Mouse (Mus musculus) limb, embryonic 11.5 days (tissue): ENCODE measurements around the gene Cycs. TPM values are rescaled to one million over a fixed set of nuclear protein-coding genes. Genes with fewer than 3 reads are reported as not detected.

Source experiments
- ATAC-seq: fragments of 200-750 bp; cut with Nextera tagmentation; 2 replicates; pipeline ENCODE4 v1.8.0; 2017; ENCODE audit warnings: low read depth; ENCODE audit not compliant: insufficient number of reproducible peaks, low FRiP score, low TSS enrichment
- DNase-seq: peaks from one replicate; pipeline ENCODE4 v3.0.0-alpha.2; 2015; ENCODE audit warnings: low spot score
- H3K27ac ChIP-seq: fragments of 300-500 bp; sonication (generic); replicated peaks from 2 replicates; pipeline ENCODE4 v1.5.1; 2014; ENCODE audit warnings: low read depth, mild to moderate bottlenecking, low read length
- H3K27me3 ChIP-seq: fragments of 300-500 bp; sonication (generic); 2 replicates; pipeline ENCODE4 v1.6.1; 2014; ENCODE audit warnings: mild to moderate bottlenecking, low read length, mixed read lengths; ENCODE audit not compliant: control insufficient read depth, insufficient read depth
- H3K36me3 ChIP-seq: fragments of 300-500 bp; sonication (generic); 2 replicates; pipeline ENCODE4 v1.6.1; 2014; ENCODE audit warnings: mild to moderate bottlenecking, low read length, moderate library complexity, mixed read lengths; ENCODE audit not compliant: control insufficient read depth, insufficient read depth
- H3K4me1 ChIP-seq: fragments of 300-500 bp; sonication (generic); 2 replicates; pipeline ENCODE4 v1.6.1; 2014; ENCODE audit warnings: low read length, mixed read lengths; ENCODE audit not compliant: control insufficient read depth, insufficient read depth
- H3K4me2 ChIP-seq: fragments of 300-500 bp; sonication (generic); 2 replicates; pipeline ENCODE4 v1.6.1; 2014; ENCODE audit warnings: low read depth, mild to moderate bottlenecking, moderate library complexity; ENCODE audit not compliant: severe bottlenecking
- H3K4me3 ChIP-seq: fragments of 300-500 bp; sonication (generic); 2 replicates; pipeline ENCODE4 v1.5.1; 2014; ENCODE audit warnings: low read depth, low read length
- H3K9ac ChIP-seq: fragments of 300-500 bp; sonication (generic); 2 replicates; pipeline ENCODE4 v1.6.1; 2014; ENCODE audit warnings: mild to moderate bottlenecking, low read length
- H3K9me3 ChIP-seq: fragments of 300-500 bp; sonication (generic); 2 replicates; pipeline ENCODE4 v1.6.1; 2016; ENCODE audit warnings: low read length; ENCODE audit not compliant: control insufficient read depth
- WGBS: fragments of 180-500 bp; shearing (Covaris S2); extraction: QIAGEN DNeasy Blood & Tissue Kit; methylation state at CpG from one replicate; pipeline ENCODE4 v1.1.7; 2014; 5-methylcytosine and 5-hydroxymethylcytosine counted together
- polyA plus RNA-seq: library from polyadenylated mRNA; unstranded; fragments of >200 nt; fragmentation: Nextera tagmentation; extraction: Ambion mirVana; gene quantifications from 2 replicates; pipeline ENCODE4 v1.2.1, GENCODE M21; 2014

Cycs gene
- polyA plus RNA-seq, 1 experiment from 2014 or later: 70.6 TPM

DNA sequence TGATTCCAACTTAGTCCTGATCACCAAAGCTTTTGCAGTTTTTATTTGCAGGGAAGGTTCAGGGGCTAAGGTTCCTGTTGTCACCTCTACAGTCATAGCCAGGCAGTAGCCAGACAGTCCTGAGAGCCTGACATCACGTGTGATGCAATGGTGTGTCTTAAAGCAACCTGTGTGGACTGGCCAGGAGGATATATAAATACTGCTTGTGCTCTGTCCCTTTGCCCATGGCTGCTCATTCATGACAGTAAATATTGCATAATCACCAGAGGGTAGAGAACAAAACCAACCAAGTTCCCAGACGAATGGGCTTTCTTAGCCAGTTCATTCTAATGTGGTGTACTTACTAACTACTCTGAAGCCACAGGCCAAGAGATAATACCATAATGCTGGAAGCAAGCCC lies 21.1 kb upstream of the Cycs start:
- no peak overlapping the region for H3K27ac ChIP-seq
- no peak for ATAC-seq
- H3K9me3 ChIP-seq: no peaks in the 10 kb centered on the region
- no peak overlapping the region for H3K4me3 ChIP-seq
- WGBS: 87% methylated on average over 2 of the region's 2 CpGs
- 0 out of 2 replicates have a peak, but pooled peaks cover 2% of the 10 kb centered on the region for H3K4me1 ChIP-seq
- no peak for DNase-seq
- H3K9ac ChIP-seq: no peak overlapping the region
- H3K27me3 ChIP-seq: no peaks in the 10 kb centered on the region
- H3K4me2 ChIP-seq: no peak overlapping the region
- no peaks in the 10 kb centered on the region for H3K36me3 ChIP-seq

DNA sequence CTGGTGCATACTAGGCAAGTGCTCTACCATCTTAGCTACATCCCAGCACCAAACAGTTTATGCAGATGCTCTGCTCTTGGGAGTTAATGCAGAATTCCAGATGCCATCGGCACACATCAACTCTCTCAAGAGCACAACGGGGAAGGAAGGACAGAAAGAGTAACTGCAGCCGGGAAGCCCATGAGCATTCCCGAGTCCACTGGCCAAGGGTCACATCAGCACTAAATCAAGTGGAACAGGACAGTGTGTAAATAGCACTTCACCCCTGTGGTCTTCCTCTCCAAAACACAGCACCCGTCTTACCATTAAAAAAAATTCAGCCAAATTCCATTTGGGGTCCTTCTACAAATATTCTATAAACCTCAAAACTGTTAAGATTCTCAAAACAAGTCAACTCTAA lies 20.0 kb upstream of the Cycs start:
- no peak for ATAC-seq
- WGBS: 72% methylated on average over 5 of the region's 5 CpGs
- Histone ChIP-seq H3K4me2 (no peak overlapping the region), H3K9me3 (no peaks in the 10 kb centered on the region), H3K27me3 (no peaks in the 10 kb centered on the region), H3K4me3 (no peak overlapping the region), H3K27ac (no peak overlapping the region), H3K4me1 (0 out of 2 replicates have a peak, but pooled peaks cover 2% of the 10 kb centered on the region), H3K36me3 (no peaks in the 10 kb centered on the region), H3K9ac (no peak overlapping the region)
- DNase-seq: no peak

GRCm38 (mm10) chr6:50585733-50586132 lies 19.4 kb upstream of the Cycs start:
- Histone ChIP-seq H3K9ac (no peak overlapping the region), H3K4me1 (0 out of 2 replicates have a peak, but pooled peaks cover 2% of the 10 kb centered on the region), H3K27me3 (no peaks in the 10 kb centered on the region), H3K36me3 (no peaks in the 10 kb centered on the region), H3K4me3 (no peak overlapping the region), H3K9me3 (no peaks in the 10 kb centered on the region), H3K27ac (no peak overlapping the region), H3K4me2 (no peak overlapping the region)
- ATAC-seq (no peak), DNase-seq (no peak)
- 72% methylated on average over 7 of the region's 7 CpGs for WGBS

GRCm38 (mm10) chr6:50571661-50572060 lies 5.3 kb upstream of the Cycs start:
- WGBS: 87% methylated on average over 1 of the region's 1 CpGs
- H3K9me3 ChIP-seq: no peaks in the 10 kb centered on the region
- DNase-seq (no peak), ATAC-seq (no peak)
- H3K27ac ChIP-seq: no peak overlapping the region
- H3K4me3 ChIP-seq: no peak overlapping the region
- H3K4me1 ChIP-seq: no peaks in the 10 kb centered on the region
- H3K4me2 ChIP-seq: no peak overlapping the region
- H3K9ac ChIP-seq: no peak overlapping the region
- no peaks in the 10 kb centered on the region for H3K27me3 ChIP-seq
- no peaks in the 10 kb centered on the region for H3K36me3 ChIP-seq

- DNase-seq (no peak), ATAC-seq (no peak)
- Histone ChIP-seq H3K4me3 (peak overlapping the region; percentile 82), H3K36me3 (no peaks in the 10 kb centered on the region), H3K27ac (no peak overlapping the region), H3K9me3 (no peaks in the 10 kb centered on the region), H3K4me2 (peak overlapping the region; percentile 54), H3K9ac (peak overlapping the region; percentile 67), H3K4me1 (peaks cover 4% of the 10 kb centered on the region; the same call in 1 of the 2 replicates), H3K27me3 (no peaks in the 10 kb centered on the region)
- WGBS: 17% methylated on average over 6 of the region's 6 CpGs
Measured at GRCm38 (mm10) chr6:50566997-50567255, 588 bp upstream of the Cycs start.

DNA sequence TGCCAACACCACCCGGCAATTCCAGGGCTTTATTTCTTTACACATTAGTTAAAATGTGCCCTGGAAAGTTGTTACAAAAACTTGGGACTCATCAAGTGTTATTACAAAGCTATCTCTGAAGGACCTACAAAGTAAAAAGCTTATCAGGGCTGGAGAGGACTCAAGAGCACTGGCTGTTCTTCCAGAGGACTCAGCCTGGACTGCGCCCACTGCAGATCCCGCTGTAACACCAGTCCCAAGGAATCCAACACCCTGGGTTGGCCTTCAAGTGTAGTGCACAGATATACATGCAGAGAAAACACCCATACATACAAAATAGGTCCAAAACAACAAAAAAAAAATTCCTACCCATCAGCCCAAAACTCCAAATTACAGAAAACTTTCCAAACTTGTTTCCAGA lies 2.7 kb downstream of the Cycs start:
- no peak for ATAC-seq
- H3K4me1 ChIP-seq: peaks cover 4% of the 10 kb centered on the region; the same call in 1 of the 2 replicates
- no peaks in the 10 kb centered on the region for H3K27me3 ChIP-seq
- no peak overlapping the region for H3K9ac ChIP-seq
- no peak overlapping the region for H3K4me3 ChIP-seq
- H3K4me2 ChIP-seq: no peak overlapping the region
- no peaks in the 10 kb centered on the region for H3K36me3 ChIP-seq
- no peak for DNase-seq
- no peaks in the 10 kb centered on the region for H3K9me3 ChIP-seq
- H3K27ac ChIP-seq: no peak overlapping the region
- 95% methylated on average over 3 of the region's 3 CpGs for WGBS

GRCm38 (mm10) chr6:50562421-50562820 lies 3.9 kb downstream of the Cycs start:
- Histone ChIP-seq H3K27me3 (no peaks in the 10 kb centered on the region), H3K9me3 (no peaks in the 10 kb centered on the region), H3K4me3 (no peak overlapping the region), H3K4me1 (peaks cover 4% of the 10 kb centered on the region; the same call in 1 of the 2 replicates), H3K4me2 (no peak overlapping the region), H3K36me3 (no peaks in the 10 kb centered on the region), H3K27ac (no peak overlapping the region), H3K9ac (no peak overlapping the region)
- DNase-seq: no peak
- 93% methylated on average over 4 of the region's 4 CpGs for WGBS
- ATAC-seq: no peak

DNA sequence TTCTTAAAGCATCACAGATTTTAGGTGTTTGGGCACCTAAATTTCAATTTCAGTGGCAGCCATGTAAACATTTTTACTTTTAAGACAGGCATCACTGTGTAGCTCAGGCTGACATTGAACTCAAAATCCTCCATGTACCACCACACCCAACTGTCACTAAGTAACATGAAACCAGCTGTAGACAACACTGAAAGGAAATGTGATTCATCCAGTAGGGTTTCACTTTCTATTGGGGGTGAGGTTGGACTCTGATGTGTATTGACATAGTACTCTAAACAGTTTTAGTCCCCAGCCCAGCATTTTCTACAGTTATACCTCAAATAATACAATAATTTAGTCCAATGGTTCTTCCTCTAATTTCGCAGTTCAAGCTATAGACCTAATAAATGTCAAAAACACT lies 5.6 kb downstream of the Cycs start:
- H3K4me2 ChIP-seq: no peak overlapping the region
- H3K9me3 ChIP-seq: no peaks in the 10 kb centered on the region
- 90% methylated on average over 1 of the region's 1 CpGs for WGBS
- H3K4me1 ChIP-seq: peaks cover 4% of the 10 kb centered on the region; the same call in 1 of the 2 replicates
- DNase-seq (no peak), ATAC-seq (no peak)
- no peaks in the 10 kb centered on the region for H3K36me3 ChIP-seq
- no peak overlapping the region for H3K9ac ChIP-seq
- no peak overlapping the region for H3K27ac ChIP-seq
- H3K4me3 ChIP-seq: no peak overlapping the region
- H3K27me3 ChIP-seq: no peaks in the 10 kb centered on the region

DNA sequence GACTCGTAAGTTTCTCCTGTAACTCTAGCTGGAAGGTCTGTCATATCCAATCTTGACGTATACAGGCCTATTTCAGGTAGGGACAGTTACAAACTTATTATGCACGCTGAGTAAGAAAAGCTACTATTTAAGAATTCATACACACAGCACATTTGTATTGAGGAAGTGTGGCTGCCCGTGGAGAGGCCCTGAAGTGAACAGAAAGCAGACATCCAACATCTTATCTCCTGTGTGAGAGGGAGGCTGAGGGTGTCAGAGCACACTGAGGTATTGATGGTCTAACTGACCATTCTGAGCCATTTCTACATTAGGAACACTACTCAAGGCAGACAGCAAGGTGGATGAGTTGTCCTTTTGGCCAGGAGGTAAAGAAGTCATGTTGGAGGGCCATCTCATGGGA lies 7.5 kb downstream of the Cycs start:
- H3K9me3 ChIP-seq: no peaks in the 10 kb centered on the region
- H3K27me3 ChIP-seq: no peaks in the 10 kb centered on the region
- H3K27ac ChIP-seq: no peak overlapping the region
- H3K4me1 ChIP-seq: no peaks in the 10 kb centered on the region
- no peak overlapping the region for H3K9ac ChIP-seq
- no peak overlapping the region for H3K4me3 ChIP-seq
- no peak for ATAC-seq
- no peak overlapping the region for H3K4me2 ChIP-seq
- no peaks in the 10 kb centered on the region for H3K36me3 ChIP-seq
- WGBS: 84% methylated on average over 4 of the region's 4 CpGs
- no peak for DNase-seq
